Mouse (Mus musculus) lung, postnatal 36 days (tissue): ENCODE measurements around the gene Fibp.
"Not testable (repeated sequence)": the region's sequence is repeated elsewhere in the genome, so short reads cannot be mapped to it uniquely, and the experiment has no call there.

Experiments used
- DNase-seq: peaks from one replicate; pipeline ENCODE4 v3.0.0; 2022; ENCODE audit warnings: mixed read lengths

Fibp gene

DNA sequence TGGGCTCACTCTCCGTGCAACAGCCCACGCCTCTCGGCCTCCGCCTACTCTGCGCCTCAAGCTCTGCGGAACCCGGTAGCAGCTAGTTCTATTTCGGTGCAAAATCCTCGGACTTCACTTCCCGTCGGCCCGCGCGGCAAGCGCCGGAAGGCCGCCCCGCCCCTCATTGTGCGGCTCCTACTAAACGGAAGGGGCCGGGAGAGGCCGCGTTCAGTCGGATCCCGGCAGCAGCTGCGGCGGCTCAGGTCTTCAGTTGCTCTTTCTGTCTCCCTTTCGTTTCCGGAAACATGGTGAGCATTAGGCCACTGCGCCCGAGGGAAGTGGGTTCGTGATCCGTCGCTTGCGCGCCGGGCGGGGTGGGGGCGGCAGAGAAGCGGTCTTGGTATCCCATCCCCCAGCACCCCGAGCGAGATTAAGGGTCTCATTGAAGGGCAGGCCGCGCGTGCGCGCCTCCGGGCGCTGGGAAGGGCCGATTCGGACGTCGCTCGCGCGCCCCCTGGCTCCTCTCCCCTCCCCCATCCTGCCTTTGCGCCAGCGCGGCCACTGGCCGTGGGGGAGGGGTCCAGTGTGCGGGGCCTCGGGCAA, 30.0 kb downstream of the Fibp start, which contains the start of gene Cfl1:
Gene Cfl1, plus strand, starts transcription at position 143 of the 585 bp plus-strand sequence.
- peak; percentile 97 for DNase-seq

DNA sequence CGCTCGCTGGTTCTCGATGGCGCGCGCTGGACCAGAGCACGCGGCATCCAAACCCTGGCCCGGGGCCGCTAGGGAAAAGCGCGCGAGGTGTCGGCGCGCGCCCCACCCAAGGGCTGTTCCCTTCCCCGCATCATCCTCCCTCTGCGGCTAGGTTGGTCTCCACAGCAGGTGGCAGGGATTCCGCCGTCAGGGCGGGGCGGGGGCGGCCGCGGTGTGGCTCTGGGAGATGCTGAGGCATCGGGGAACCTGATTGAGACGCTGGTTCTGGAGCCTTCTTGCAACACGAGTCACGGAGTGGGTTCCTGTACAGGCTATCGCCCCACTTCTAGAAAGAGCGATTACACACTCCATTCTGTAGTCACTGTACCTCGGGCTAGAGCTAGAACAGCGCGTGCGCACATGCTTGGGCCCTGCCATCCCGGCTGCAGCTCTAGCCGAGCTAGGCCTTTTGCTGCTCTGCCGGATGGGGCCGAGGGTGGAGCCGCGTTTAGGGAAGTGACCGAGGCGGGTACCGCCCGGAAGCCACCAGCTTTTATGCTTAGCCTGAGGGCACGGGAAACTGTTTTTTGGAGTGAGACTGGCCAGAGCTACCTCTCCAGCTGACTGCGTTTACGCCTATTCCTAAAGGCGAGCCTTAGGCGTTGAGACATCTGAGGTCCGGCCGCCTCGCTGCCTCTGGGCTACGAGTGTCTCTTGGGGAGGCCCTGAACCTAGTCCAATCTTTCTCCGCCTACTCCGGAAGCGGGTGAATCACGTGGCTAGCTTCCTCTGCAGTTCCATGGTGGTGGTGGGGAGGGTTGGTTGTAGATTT, 30.7 kb downstream of the Fibp start:
- peak; percentile 92 for DNase-seq

DNA sequence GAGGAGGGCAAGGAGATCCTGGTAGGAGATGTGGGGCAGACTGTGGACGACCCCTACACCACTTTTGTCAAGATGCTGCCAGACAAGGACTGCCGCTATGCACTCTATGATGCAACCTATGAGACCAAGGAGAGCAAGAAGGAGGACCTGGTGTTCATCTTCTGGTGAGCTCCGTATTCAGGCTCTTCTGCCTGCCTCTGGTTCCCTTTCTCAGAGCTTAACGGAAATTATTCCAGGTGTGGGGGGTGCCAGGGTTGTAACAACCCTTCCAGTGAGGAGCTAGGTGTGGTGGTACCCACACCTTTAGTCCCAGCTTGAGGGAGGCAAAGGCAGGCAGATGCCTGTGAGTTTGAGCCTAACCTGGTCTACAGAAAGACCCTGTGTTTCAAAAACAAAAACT, 32.2 kb downstream of the Fibp start:
- no peak for DNase-seq

DNA sequence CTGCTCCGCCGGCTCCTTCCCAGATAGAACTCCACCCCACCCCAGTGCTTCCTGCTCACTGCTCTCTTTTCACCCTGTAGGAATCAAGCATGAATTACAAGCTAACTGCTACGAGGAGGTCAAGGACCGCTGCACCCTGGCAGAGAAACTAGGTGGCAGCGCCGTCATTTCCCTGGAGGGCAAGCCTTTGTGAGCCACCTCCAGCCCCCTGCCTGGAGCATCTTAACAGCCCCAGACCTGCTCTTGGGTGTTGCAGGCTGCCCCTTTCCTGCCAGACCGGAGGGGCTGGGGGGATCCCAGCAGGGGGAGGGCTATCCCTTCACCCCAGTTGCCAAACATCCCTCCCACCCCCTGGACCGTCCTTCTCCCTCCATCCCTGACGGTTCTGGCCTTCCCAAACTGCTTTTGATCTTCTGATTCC, 32.9 kb downstream of the Fibp start:
- DNase-seq: not testable (repeated sequence)

DNA sequence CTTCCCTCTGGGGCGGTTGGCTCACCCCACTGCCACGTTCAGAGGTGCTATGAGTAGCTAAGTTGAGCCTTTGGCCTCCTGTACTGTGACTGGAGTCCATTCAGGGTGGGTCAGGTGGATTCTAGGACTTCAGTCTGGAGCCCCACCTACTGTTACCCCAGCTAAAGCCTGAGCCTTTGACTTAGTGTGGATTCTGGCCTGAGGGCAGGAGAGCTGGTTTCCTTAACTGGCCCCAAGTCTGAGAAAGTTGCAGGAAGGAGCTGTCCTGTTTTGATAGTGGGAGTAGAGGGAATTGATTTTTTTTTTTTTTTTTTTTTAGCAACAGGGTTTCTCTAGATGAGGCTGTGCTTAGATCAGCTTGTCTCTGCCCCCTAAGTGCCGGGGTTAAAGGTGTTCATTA, 33.9 kb downstream of the Fibp start:
- no peak for DNase-seq

DNA sequence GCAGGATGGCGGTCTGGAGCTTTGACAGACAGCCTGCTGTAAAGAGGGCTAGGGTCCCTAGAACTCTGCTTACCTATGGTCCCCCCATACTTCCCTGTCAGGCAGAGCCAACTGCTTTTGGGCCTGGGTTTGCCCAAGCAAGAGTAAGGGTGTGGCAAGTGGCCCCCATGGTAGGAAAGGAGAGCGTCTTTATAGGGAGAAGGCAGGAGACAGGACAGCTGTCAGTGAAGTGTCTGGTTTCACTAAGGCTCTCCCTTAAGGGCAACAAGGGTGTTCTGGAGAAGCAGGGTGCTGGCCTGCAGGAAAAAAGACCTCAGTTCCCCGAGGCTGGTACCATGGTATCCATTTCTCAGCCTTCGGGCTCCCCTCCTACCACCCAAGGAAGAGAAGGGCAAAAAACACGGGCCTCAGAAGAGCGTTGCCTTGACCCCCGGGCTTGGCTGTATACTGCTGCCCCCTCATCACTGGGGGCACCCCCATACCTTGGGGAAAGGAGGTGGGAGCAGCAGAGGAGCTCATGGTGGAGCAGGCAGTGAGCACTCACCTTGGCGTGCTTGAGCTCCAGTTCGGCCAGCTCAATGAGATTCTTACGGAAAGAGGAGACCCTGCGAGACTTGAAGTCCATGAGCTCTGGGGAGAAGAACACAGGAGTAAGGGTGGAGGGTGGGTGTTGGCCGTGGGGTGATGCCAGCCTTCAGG, 35.1 kb downstream of the Fibp start:
- DNase-seq: no peak

DNA sequence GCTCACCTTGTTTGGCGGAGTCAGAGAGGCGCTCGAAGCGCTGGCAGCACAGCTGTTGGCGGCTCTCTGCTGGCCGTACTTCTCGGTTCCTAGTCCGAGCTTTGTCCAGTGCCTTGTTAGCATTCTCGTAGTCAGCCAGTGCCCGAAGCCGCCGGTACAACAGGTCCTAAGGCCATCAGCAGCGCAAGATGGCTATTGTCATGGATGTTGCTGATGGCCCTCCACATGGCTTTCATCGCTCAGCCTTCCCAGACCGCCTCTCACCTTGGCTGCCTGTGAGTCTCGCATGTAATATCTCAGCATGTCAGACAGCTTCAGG, 35.6 kb downstream of the Fibp start:
- no peak for DNase-seq

DNA sequence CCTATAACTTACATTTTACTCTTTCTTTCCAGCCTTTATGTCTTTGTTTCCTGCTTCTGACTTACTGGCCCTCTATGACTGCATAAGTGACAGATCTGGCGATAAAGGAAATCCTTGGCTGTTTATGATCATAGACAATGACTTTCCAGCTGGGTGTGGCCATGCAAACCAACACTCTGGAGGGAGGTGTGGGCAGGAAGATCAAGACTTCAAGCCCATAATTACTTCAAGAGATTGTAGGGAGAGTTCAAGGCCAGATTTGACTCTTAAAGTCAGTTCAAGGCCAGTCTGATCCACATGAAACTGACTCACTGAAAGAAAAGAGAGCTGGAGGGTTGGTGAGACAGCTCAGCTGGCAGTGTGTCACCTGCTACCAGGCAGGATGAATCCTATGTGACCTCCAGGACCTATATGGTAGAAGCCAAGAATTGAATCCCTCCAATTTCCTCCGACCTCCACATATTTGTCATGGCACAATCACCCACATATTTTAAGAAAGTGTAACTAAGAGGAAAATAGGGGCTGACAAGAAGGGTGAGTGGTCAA, 40.0 kb downstream of the Fibp start:
- DNase-seq: no peak

DNA sequence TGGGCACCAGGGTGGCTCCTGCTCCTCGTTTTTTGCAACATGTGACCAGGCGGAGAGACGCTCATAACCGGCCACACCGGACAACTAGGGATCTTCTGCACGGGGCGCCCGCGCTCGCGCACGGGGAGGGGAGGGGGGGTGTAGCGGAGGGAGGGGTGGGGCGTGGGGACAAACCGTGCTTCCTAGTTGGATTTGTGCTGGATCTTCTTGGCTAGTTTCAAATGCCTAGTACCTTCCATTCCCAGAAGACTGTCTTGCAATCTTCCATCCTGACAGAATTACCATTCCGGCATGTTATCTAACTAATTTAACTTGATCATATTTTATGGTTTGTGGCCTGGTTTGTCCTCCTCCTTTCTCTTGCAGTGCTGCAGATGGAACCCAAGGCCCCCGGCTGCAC, 43.3 kb downstream of the Fibp start, which contains the start of gene 1700020D05Rik:
Gene 1700020D05Rik, minus strand, starts transcription at position 101 of the 400 bp plus-strand sequence.
- no peak for DNase-seq

DNA sequence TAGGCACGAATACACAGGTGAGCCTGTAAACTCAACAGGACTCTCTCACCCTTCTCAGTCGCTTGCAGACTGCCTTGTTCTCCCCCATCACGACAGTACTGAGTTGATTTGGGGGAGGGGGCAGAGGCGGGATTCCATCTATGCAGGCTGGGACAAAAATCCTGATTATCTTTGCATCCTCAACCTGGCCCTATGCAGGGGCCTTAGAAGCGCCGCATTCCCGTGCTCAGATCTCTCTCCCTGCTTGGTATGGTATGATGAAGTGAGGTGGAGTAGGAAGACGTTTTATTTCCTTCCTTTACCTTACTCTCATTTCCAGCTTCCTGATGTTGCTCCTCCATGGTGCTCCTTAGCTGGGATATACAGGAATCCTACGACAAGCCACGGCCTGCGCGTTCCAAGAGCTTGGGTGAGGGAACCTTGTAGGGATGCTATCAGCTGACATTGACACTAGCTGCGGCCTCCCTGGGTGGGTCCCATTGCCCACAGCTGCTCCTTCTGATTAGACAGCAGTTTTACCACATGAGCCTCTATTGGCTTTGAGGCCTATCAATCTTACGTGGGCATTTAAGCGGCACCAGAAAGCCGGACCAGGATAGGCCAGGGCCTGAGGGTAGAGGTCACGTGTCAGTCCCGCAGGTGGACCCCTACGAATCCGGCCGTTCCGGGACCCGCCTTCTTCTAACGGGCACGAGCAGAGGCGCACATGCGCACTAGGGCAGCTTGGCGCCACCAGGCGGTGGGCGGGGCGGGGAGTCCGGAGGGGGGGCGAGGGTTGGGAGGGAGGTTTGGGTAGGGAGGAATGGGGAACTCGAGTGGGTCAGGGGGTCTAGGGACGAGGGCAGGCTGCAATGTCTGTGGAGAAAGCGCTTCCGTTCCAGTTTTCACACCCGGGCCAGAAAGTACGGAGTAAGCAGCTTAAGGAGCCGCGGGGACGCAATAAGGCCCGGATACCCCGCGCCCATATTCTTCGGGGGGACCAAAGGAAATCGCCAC, 49.9 kb downstream of the Fibp start, which contains the start of gene Snx32:
Gene Snx32, minus strand, starts transcription at position 508 of the 996 bp plus-strand sequence.
- peak; percentile 100 for DNase-seq

DNA sequence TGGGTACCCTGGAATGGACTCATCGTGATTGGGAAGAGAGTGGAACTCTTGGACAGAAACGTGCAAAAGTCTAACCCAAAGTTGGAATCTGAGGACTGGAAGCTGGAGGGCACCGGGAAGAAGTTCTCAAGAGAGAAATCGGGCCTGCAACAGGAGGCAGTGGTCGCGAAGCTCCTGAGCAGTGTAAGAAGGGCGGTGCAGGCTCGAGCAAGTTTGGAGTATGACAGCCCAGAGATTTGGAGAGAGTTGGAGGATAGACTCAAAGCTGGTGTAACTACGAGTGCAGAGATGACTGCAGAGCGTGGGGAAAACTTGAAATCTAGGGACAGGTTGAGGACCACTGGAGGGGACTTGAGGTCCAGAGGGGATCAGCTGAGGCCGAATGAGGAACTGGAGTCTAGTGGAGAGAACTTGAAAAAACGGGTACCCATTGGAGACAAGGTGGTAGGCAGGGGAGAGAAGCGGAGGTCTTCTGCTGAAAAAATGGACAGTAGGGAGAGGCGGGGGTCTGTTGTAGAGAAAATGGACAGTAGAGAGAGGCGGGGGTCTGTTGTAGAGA, 50.7 kb downstream of the Fibp start:
- DNase-seq: no peak

DNA sequence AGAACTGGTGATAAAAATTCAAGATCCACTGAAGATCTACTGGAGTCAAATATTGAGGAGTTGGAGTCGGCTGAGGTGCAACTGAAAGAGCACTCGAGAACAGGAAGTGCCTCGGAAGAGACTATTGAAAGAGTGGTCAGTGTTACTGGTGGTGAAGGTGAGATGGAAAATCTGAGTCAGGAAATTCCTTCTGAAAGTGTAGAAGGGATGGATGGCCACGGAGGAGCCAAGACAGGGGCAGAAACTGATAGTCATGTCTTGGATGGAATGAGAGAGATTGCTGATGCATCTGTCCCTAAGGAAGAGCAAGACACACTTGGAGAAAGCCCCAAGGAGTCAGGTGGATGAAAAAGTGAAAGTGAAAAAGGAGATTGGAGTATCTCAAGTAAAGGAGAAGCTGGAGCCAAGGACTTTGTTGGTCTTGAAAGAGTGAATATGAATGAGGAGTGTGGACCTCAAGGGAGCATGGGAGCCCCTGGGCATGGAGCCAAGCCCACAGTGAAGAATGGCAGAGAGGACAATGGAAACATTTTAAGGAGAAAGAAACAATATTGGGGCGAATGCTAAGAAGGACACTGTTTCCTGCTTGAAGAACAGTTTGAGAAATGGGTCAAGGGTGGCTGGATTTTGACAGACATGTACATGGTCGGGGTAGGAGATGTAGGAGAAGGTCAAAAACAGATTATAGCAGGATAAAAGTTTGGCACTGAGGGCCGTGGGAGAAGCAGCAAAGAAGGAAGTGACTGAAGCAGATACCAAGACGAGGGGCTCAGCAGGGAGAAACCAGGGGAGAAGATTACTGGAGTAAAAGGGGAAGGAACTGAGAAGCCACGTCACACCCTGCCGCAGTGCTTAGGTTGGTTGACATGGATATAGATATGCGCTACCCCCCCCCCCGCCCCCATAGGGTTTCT, 51.9 kb downstream of the Fibp start:
- peak; percentile 47 for DNase-seq

DNA sequence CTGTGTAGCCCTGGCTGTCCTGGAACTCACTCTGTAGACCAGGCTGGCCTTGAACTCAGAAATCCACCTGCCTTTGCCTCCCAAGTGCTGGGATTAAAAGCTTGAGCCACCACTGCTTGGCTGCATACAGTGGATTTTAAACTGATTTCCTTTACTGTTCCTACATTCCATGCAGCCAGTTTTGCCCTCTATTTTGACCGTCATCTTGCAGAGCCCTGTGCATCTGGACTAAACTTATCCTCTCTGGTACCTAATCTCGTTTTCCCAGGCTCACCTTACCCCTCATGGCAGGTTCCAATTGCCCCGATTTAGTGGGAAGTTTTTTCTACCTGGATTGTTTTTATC, 52.6 kb downstream of the Fibp start:
- DNase-seq: no peak
